Mouse (Mus musculus) neural tube, embryonic 15.5 days (tissue): Measurements from ENCODE around the gene Zfyve28. TPM values are rescaled to one million over a fixed set of nuclear protein-coding genes. Genes with fewer than 3 reads are reported as not detected.

ENCODE experiments used
- ATAC-seq: fragments of 200-750 bp; cut with Nextera tagmentation; 2 replicates; pipeline ENCODE4 v1.8.0; 2017; ENCODE audit warnings: mild to moderate bottlenecking, moderate TSS enrichment, moderate library complexity; ENCODE audit not compliant: low FRiP score
- H3K27ac ChIP-seq: fragments of 300-500 bp; sonication (generic); replicated peaks from 2 replicates; pipeline ENCODE4 v1.5.1; 2015; ENCODE audit warnings: mild to moderate bottlenecking, inconsistent platforms
- H3K27me3 ChIP-seq: fragments of 300-500 bp; sonication (generic); replicated peaks from 2 replicates; pipeline ENCODE4 v1.6.1; 2015; ENCODE audit warnings: inconsistent platforms
- H3K36me3 ChIP-seq: fragments of 300-500 bp; sonication (generic); 2 replicates; pipeline ENCODE4 v1.6.1; 2015; ENCODE audit warnings: inconsistent platforms
- H3K4me1 ChIP-seq: fragments of 300-500 bp; sonication (generic); 2 replicates; pipeline ENCODE4 v1.6.1; 2015; ENCODE audit warnings: inconsistent platforms
- H3K4me2 ChIP-seq: fragments of 300-500 bp; sonication (generic); 2 replicates; pipeline ENCODE4 v1.6.1; 2015; ENCODE audit warnings: inconsistent platforms, mild to moderate bottlenecking, moderate library complexity
- H3K4me3 ChIP-seq: fragments of 300-500 bp; sonication (generic); replicated peaks from 2 replicates; pipeline ENCODE4 v1.5.1; 2015; ENCODE audit warnings: mild to moderate bottlenecking, inconsistent platforms
- H3K9ac ChIP-seq: fragments of 300-500 bp; sonication (generic); replicated peaks from 2 replicates; pipeline ENCODE4 v1.6.1; 2015; ENCODE audit warnings: mild to moderate bottlenecking, inconsistent platforms
- H3K9me3 ChIP-seq: fragments of 300-500 bp; sonication (generic); replicated peaks from 2 replicates; pipeline ENCODE4 v1.6.1; 2016; ENCODE audit warnings: inconsistent platforms
- WGBS: fragments of 180-500 bp; shearing (Covaris S2); methylation state at CpG from one replicate; pipeline ENCODE4 v1.1.7; 2015; ENCODE audit warnings: mixed read lengths; 5-methylcytosine and 5-hydroxymethylcytosine counted together
- polyA plus RNA-seq: library from polyadenylated mRNA; unstranded; fragments of >200 nt; fragmentation: Nextera tagmentation; extraction: Ambion mirVana; gene quantifications from 2 replicates; pipeline ENCODE4 v1.2.1, GENCODE M21; 2015

Gene Zfyve28
- polyA plus RNA-seq, 1 experiment from 2014 or later, result 7.5 TPM

- 82% methylated on average over 16 of the region's 16 CpGs for WGBS
- no peaks in the 10 kb centered on the region for H3K9me3 ChIP-seq
- H3K36me3 ChIP-seq, result no peaks in the 10 kb centered on the region
- H3K4me1 ChIP-seq, result no peaks in the 10 kb centered on the region
- no peak overlapping the region for H3K27ac ChIP-seq
- H3K4me3 ChIP-seq, result no peak overlapping the region
- no peak overlapping the region for H3K4me2 ChIP-seq
- no peak overlapping the region for H3K9ac ChIP-seq
- no peak for ATAC-seq
- no peaks in the 10 kb centered on the region for H3K27me3 ChIP-seq
Observed at GRCm38 (mm10) chr5:34269197-34269920, 18.9 kb downstream of the Zfyve28 start.

DNA sequence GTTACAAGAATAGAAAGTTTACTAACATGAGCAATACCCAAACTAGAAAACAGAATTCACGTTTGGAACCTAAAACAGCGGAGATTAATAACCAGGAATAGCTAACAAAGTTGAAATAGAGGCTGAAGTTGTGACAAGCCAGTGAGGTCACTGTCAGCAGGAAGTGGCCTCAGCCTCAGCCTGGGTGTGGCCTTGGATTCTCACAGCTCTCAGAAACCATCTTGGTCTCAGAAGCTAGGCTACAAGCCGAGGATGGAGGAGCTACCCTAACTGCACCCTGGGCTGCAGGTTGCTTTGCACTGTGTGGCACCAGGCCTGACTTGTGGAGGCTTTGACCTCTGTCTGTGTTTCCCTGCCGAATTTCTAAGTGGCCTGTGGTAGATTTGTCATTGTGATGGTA is 22.2 kb downstream of the Zfyve28 start:
- H3K27me3 ChIP-seq, result no peaks in the 10 kb centered on the region
- H3K9me3 ChIP-seq, result no peaks in the 10 kb centered on the region
- no peak overlapping the region for H3K4me3 ChIP-seq
- ATAC-seq, result no peak
- H3K4me2 ChIP-seq, result no peak overlapping the region
- no peak overlapping the region for H3K27ac ChIP-seq
- H3K36me3 ChIP-seq, result no peaks in the 10 kb centered on the region
- no peaks in the 10 kb centered on the region for H3K4me1 ChIP-seq
- H3K9ac ChIP-seq, result no peak overlapping the region
- WGBS, result 75% methylated on average over 4 of the region's 4 CpGs

- no peaks in the 10 kb centered on the region for H3K27me3 ChIP-seq
- H3K4me2 ChIP-seq, result no peak overlapping the region
- no peaks in the 10 kb centered on the region for H3K4me1 ChIP-seq
- no peak overlapping the region for H3K9ac ChIP-seq
- H3K4me3 ChIP-seq, result no peak overlapping the region
- no peak for ATAC-seq
- H3K9me3 ChIP-seq, result no peaks in the 10 kb centered on the region
- H3K27ac ChIP-seq, result no peak overlapping the region
- WGBS, result 60% methylated on average over 3 of the region's 3 CpGs
- H3K36me3 ChIP-seq, result no peaks in the 10 kb centered on the region
Observed at GRCm38 (mm10) chr5:34259172-34259816, 29.0 kb downstream of the Zfyve28 start.

- ATAC-seq, result no peak
- WGBS, result 79% methylated on average over 3 of the region's 3 CpGs
- H3K9me3 ChIP-seq, result no peaks in the 10 kb centered on the region
Observed at GRCm38 (mm10) chr5:34255189-34255588, 33.1 kb downstream of the Zfyve28 start.

DNA sequence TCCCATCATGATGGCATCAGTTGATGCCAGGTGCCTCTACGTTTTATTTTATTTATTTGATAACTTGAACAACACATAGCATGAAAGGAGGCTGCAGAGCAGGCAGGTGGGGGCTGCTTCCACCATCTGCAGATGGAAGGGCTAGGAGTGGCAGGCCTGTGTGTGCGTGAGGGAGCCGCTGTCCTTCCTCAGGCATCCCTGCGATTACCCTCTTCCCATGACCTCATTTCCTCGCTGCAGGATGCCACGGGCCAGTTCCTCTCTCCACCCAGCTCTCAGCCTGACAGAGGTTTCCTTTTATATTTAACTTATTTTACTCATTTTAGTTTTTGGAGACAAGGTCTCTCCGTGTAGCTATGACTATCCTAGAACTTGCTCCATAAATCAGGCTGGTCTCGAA is 33.9 kb downstream of the Zfyve28 start:
- Histone ChIP-seq H3K27ac (no peak overlapping the region), H3K4me2 (no peak overlapping the region), H3K27me3 (no peaks in the 10 kb centered on the region), H3K4me3 (no peak overlapping the region), H3K4me1 (peaks cover 34% of the 10 kb centered on the region), H3K9me3 (no peaks in the 10 kb centered on the region), H3K36me3 (no peaks in the 10 kb centered on the region), H3K9ac (no peak overlapping the region)
- no peak for ATAC-seq
- 80% methylated on average over 8 of the region's 8 CpGs for WGBS

More at GRCm38 (mm10) chr5:34255189-34255588, 33.1 kb downstream of the Zfyve28 start:
- Histone ChIP-seq H3K4me2 (no peak overlapping the region), H3K27ac (no peak overlapping the region), H3K27me3 (no peaks in the 10 kb centered on the region), H3K9ac (no peak overlapping the region), H3K4me1 (peaks cover 27% of the 10 kb centered on the region), H3K4me3 (no peak overlapping the region), H3K36me3 (no peaks in the 10 kb centered on the region)

DNA sequence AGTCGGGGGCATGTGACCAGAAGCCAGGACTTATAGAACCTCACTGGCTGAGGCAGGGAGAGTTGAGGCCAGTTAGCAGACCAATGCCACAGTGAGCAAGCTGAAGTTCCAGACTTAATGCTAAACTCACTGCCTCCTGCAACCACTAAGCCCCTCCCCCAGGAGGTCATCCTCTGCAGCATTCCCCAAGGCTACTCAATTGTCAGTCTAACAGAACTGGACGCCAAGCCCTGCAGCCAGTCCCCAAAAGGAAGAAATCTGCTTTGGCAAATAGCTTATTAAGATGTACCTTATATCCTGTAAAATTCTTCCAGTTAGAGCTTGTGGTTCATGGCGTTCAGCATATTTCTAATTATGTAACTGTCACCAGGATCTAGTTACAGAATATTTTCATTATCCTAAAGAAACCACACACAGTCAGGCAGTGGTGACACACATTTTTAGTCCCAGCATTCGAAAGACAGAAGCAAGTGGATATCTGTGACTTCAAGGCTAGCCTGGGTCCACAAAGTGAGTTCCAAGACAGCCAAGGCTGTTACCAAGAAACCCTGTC is 35.2 kb downstream of the Zfyve28 start:
- no peak for ATAC-seq
- H3K4me3 ChIP-seq, result no peak overlapping the region
- H3K4me2 ChIP-seq, result no peak overlapping the region; the same call in 1 of the 2 replicates
- no peak overlapping the region for H3K9ac ChIP-seq
- H3K27me3 ChIP-seq, result no peaks in the 10 kb centered on the region
- peaks cover 38% of the 10 kb centered on the region for H3K4me1 ChIP-seq
- peak overlapping the region; percentile 58; the same call in 1 of the 2 replicates for H3K27ac ChIP-seq
- no peaks in the 10 kb centered on the region for H3K9me3 ChIP-seq
- WGBS, result 56% methylated on average over 4 of the region's 4 CpGs
- no peaks in the 10 kb centered on the region for H3K36me3 ChIP-seq

GRCm38 (mm10) chr5:34252307-34252966 is 35.8 kb downstream of the Zfyve28 start:
- H3K27me3 ChIP-seq, result no peaks in the 10 kb centered on the region
- WGBS, result 13% methylated on average over 4 of the region's 4 CpGs
- no peak overlapping the region for H3K4me3 ChIP-seq
- H3K27ac ChIP-seq, result peak overlapping the region; percentile 60
- H3K9ac ChIP-seq, result no peak overlapping the region
- ATAC-seq, result peak; percentile 48; the same call in 1 of the 2 replicates
- no peaks in the 10 kb centered on the region for H3K36me3 ChIP-seq
- peaks cover 38% of the 10 kb centered on the region for H3K4me1 ChIP-seq
- no peaks in the 10 kb centered on the region for H3K9me3 ChIP-seq
- H3K4me2 ChIP-seq, result no peak overlapping the region; the same call in 1 of the 2 replicates

DNA sequence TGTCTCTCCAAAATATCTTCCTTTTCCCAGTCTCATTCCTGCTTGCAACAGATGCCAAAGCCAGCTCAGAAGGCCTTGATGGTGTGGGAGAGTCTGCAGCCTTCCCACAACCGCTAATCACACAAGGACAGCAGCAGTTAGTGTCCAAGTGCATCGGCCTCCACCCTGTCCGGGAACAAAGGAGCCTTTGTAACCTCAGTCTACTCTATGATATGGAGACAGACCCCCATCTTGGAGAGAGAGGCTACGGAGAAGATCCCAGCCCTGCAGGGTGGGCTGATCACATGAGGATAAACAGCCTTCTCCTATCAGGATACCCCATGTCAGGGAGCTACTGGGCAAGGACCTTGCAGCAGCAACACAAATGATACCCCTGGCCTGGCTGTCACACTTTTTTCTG is 36.5 kb downstream of the Zfyve28 start:
- H3K27ac ChIP-seq, result peak overlapping the region; percentile 60
- 14% methylated on average over 4 of the region's 4 CpGs for WGBS

GRCm38 (mm10) chr5:34250090-34250489 is 38.2 kb downstream of the Zfyve28 start:
- Histone ChIP-seq H3K4me3 (no peak overlapping the region), H3K27ac (no peak overlapping the region), H3K36me3 (no peaks in the 10 kb centered on the region), H3K4me2 (no peak overlapping the region), H3K9ac (no peak overlapping the region), H3K9me3 (no peaks in the 10 kb centered on the region), H3K27me3 (no peaks in the 10 kb centered on the region), H3K4me1 (peaks cover 38% of the 10 kb centered on the region)
- no peak for ATAC-seq
- WGBS, result 66% methylated on average over 3 of the region's 3 CpGs

More for the DNA sequence above, 36.5 kb downstream of the Zfyve28 start:
- Histone ChIP-seq H3K4me2 (no peak overlapping the region), H3K4me1 (peaks cover 38% of the 10 kb centered on the region), H3K4me3 (no peak overlapping the region), H3K9ac (no peak overlapping the region), H3K27me3 (no peaks in the 10 kb centered on the region), H3K36me3 (no peaks in the 10 kb centered on the region), H3K9me3 (no peaks in the 10 kb centered on the region)
- ATAC-seq, result no peak

DNA sequence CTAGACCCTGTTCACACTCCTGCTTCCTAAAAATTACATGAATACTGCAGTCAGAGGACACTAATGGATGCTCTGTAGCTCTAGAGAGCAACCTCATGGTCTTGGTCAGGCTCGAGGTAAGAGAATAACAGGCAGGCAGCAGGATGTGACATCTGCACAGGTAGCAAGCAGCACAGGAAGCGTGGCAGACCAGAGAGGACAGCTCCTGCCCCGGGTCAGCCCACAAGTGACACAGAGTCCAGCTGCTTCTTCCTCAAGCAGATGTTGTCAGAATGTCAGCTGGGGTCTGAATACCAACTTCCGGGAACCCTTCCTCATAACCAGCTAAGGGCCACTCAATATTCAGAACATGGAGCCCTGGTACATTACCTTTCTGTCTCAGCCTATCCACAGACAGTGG is 39.1 kb downstream of the Zfyve28 start:
- Histone ChIP-seq H3K27me3 (no peaks in the 10 kb centered on the region), H3K36me3 (no peaks in the 10 kb centered on the region), H3K4me1 (peaks cover 38% of the 10 kb centered on the region), H3K9ac (no peak overlapping the region), H3K4me3 (no peak overlapping the region), H3K4me2 (no peak overlapping the region), H3K9me3 (no peaks in the 10 kb centered on the region), H3K27ac (no peak overlapping the region)
- ATAC-seq, result no peak
- WGBS, result 87% methylated on average over 4 of the region's 4 CpGs

DNA sequence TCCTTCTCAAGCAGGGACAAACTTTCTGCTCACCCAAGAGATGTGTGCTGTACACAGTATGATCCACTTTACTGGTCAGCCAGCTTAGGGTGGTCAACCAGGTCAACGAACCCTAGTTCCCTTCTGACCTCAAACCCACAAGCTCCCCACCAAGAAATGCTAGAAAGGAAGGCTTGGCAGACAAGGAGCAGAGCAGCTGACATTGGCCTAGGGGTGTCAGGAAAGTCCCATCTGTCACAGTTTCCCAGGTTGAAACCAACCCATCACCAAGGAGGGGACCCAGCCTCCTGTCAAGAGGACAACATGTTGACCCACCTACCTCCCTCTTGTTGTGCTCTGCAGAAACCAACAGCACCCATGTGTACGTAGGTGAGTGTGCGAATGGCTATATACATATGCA is 41.8 kb downstream of the Zfyve28 start:
- H3K4me3 ChIP-seq, result no peak overlapping the region
- no peak overlapping the region for H3K4me2 ChIP-seq
- no peaks in the 10 kb centered on the region for H3K9me3 ChIP-seq
- H3K9ac ChIP-seq, result no peak overlapping the region
- ATAC-seq, result no peak
- no peak overlapping the region for H3K27ac ChIP-seq
- H3K36me3 ChIP-seq, result no peaks in the 10 kb centered on the region
- H3K27me3 ChIP-seq, result no peaks in the 10 kb centered on the region
- WGBS, result 95% methylated on average over 3 of the region's 3 CpGs
- peaks cover 35% of the 10 kb centered on the region for H3K4me1 ChIP-seq
